Mouse (Mus musculus) cerebellum, postnatal 25 days (tissue): ENCODE data around the gene Tagln.

ENCODE experiments used
- DNase-seq, 2 experiments: peaks; one replicate each; pipeline ENCODE4 v3.0.0; 2021; ENCODE audit warnings: mixed read lengths in 2 of 2

Tagln gene

DNA sequence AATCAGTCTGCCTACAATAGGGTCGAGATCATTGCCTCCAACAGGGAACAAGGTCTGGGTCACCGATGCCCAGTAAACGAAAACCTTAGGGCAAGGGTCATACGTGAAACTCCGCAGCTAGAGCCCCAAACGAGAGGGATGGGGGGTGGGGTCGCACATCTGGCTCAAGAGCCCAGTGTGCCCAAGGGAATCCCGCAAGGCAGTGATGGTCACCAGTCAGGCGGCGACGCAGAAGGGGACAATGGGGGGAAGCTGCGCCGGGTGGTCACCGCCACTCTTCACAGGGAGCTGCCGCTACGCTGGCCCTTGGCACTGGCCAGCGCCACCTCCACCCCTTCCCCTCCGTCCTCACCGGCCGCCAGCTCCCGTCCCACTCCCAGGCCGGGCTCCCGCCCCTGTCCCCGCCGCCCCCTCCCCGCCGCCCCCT is 30.0 kb downstream of the Tagln start:
- DNase-seq = peak in 1 of 2 experiments; percentile 35

DNA sequence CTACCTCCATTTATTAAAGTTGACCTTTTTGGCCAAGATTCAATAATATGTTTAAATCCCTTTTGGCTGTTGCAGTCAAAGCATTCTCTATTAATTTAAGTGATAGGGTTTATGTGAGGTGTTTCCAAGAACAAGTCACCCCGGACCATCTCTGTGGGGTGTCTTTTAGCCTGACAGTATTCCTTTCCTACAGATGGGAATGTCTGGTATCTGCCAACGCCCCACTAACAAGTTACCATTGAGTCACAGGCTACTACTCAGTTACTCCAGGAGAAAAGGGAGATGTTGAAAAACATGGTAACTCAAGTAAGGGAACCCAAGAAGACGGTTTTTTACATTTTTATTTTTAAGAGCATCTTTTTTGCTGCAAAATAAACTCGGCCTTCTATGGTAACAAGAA is 30.7 kb downstream of the Tagln start:
- DNase-seq = no peak

DNA sequence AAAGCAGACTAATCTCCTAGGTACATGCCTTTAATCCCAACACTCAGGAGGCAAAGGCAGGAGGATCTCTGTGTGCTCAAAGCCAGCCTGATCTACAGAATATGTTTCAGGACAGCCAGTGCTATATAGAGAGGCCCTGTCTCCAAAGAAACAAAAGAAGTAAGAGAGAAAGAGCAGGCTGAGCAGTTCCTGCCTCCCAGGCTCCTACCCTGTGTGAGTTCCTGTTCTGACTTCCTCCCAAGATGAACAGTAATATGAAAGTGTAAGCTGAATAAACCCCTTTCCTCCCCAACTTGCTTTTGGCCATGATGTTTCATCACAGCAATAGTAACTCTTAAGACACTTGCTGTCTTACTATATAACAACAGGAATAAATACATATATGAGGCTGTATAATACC is 42.2 kb downstream of the Tagln start:
- DNase-seq = no peak
